Mouse (Mus musculus) megakaryocyte, embryonic 14.5 days (primary cell): ENCODE data around the gene B230118H07Rik.

Source experiments
- FLI1 ChIP-seq: IDR thresholded peaks from 2 replicates; pipeline ENCODE4 v1.6.1; 2012; ENCODE audit warnings: low read length, inconsistent platforms, mixed read lengths
- GATA1 ChIP-seq: IDR thresholded peaks from 3 replicates; pipeline ENCODE4 v1.6.1; 2012; ENCODE audit warnings: mixed read lengths, low read length, inconsistent platforms, borderline replicate concordance

DNA sequence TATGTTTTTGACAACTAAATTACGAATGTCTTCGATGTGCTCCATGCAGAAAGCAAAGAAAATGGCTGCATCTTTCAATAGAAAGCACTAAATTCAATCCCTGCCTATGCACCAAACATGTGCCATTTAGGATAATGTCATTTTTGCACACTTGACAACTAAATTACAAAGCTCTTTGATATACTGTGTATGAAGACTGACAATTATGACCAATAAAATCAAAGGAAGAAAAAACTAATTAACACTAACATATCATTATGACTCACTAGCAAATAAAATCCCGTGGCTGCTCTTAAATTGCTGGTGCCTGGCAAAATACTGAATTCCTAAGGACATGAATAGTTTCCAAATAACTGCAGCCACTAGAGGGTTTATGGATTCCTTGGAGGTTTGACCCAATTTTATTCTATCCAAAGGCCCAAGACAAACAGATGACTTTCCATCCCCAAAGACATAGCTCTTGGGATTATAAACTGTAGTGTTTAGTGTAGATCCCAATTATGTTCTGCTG, 9.4 kb downstream of the B230118H07Rik start:
- no peak for TF ChIP-seq GATA1
- TF ChIP-seq FLI1, result no peak
